Mouse (Mus musculus) erythroblast, adult 5-6 weeks (primary cell): ENCODE results near the gene Sept11. TPM values are rescaled to one million over a fixed set of nuclear protein-coding genes. Genes with fewer than 3 reads are reported as not detected.

ENCODE experiments used
- ATAC-seq: replicated peaks from 2 replicates; pipeline ENCODE4 v1.8.0; 2016; ENCODE audit warnings: moderate number of reproducible peaks, mild to moderate bottlenecking, moderate TSS enrichment, inconsistent platforms; ENCODE audit not compliant: poor library complexity, low FRiP score, severe bottlenecking
- total RNA-seq, 2 experiments: library from RNA; stranded (forward) in 1 of 2; stranded (reverse) in 1 of 2; fragments of 150-400 nt in 1 of 2; fragments of 200-764, 138-1000 nt in 1 of 2; gene quantifications; 2 replicates each; pipeline versions ENCODE4 v1.2.3 to v1.2.4; 2015 to 2017; ENCODE audit warnings: low replicate concordance in 2 of 2

Gene Sept11
- total RNA-seq, 2 experiments from 2014 or later = 12.7 to 15.5 TPM

GRCm38 (mm10) chr5:93125325-93125724 is 32.1 kb downstream of the Sept11 start:
- no peak for ATAC-seq

- no peak for ATAC-seq
Measured at GRCm38 (mm10) chr5:93126222-93126929, 33.1 kb downstream of the Sept11 start.

GRCm38 (mm10) chr5:93126930-93127562 is 33.8 kb downstream of the Sept11 start:
- ATAC-seq = no peak

- ATAC-seq = no peak
Measured at GRCm38 (mm10) chr5:93127722-93128121, 34.5 kb downstream of the Sept11 start.

GRCm38 (mm10) chr5:93128765-93129164 is 35.5 kb downstream of the Sept11 start:
- no peak for ATAC-seq

- no peak for ATAC-seq
Measured at GRCm38 (mm10) chr5:93129953-93130352, 36.7 kb downstream of the Sept11 start.

- no peak for ATAC-seq
Measured at GRCm38 (mm10) chr5:93131401-93131800, 38.2 kb downstream of the Sept11 start.

- no peak for ATAC-seq
Measured at GRCm38 (mm10) chr5:93133445-93134244, 40.4 kb downstream of the Sept11 start.

- ATAC-seq = no peak
Measured at GRCm38 (mm10) chr5:93135368-93136107, 42.3 kb downstream of the Sept11 start.

GRCm38 (mm10) chr5:93136956-93137586 is 43.8 kb downstream of the Sept11 start:
- no peak for ATAC-seq

GRCm38 (mm10) chr5:93139350-93139749 is 46.1 kb downstream of the Sept11 start:
- ATAC-seq = no peak

GRCm38 (mm10) chr5:93140747-93141146 is 47.5 kb downstream of the Sept11 start:
- ATAC-seq = no peak

GRCm38 (mm10) chr5:93143360-93144091 is 50.3 kb downstream of the Sept11 start:
- no peak for ATAC-seq

GRCm38 (mm10) chr5:93144874-93145273 is 51.6 kb downstream of the Sept11 start:
- ATAC-seq = no peak

- ATAC-seq = no peak
Measured at GRCm38 (mm10) chr5:93145504-93145903, 52.3 kb downstream of the Sept11 start.

GRCm38 (mm10) chr5:93149969-93150777 is 56.9 kb downstream of the Sept11 start:
- ATAC-seq = no peak

- 0 out of 2 replicates have a peak, but pooled peaks have one; percentile 42 for ATAC-seq
Measured at GRCm38 (mm10) chr5:93151985-93152384, 58.7 kb downstream of the Sept11 start.

- ATAC-seq = 0 out of 2 replicates have a peak, but pooled peaks have one; percentile 42
Measured at GRCm38 (mm10) chr5:93152451-93152850, 59.2 kb downstream of the Sept11 start.
